Mouse (Mus musculus) midbrain, embryonic 15.5 days (tissue): Measurements from ENCODE around the gene Rab22a. TPM values are rescaled to one million over a fixed set of nuclear protein-coding genes. Genes with fewer than 3 reads are reported as not detected.

Experiments
- ATAC-seq: fragments of 200-750 bp; cut with Nextera tagmentation; replicated peaks from 2 replicates; pipeline ENCODE4 v1.8.0; 2017; ENCODE audit warnings: moderate TSS enrichment
- H3K27ac ChIP-seq: fragments of 300-500 bp; sonication (generic); 2 replicates; pipeline ENCODE4 v1.5.1; 2015; ENCODE audit warnings: mild to moderate bottlenecking, inconsistent platforms
- H3K27me3 ChIP-seq: fragments of 300-500 bp; sonication (generic); replicated peaks from 2 replicates; pipeline ENCODE4 v1.6.1; 2015; ENCODE audit warnings: inconsistent platforms
- H3K36me3 ChIP-seq: fragments of 300-500 bp; sonication (generic); replicated peaks from 2 replicates; pipeline ENCODE4 v1.6.1; 2015; ENCODE audit warnings: inconsistent platforms
- H3K4me1 ChIP-seq: fragments of 300-500 bp; sonication (generic); 2 replicates; pipeline ENCODE4 v1.6.1; 2015; ENCODE audit warnings: inconsistent platforms
- H3K4me2 ChIP-seq: fragments of 300-500 bp; sonication (generic); 2 replicates; pipeline ENCODE4 v1.6.1; 2015; ENCODE audit warnings: inconsistent platforms, mild to moderate bottlenecking, moderate library complexity
- H3K4me3 ChIP-seq: fragments of 300-500 bp; sonication (generic); 2 replicates; pipeline ENCODE4 v1.5.1; 2015; ENCODE audit warnings: mild to moderate bottlenecking, inconsistent platforms
- H3K9ac ChIP-seq: fragments of 300-500 bp; sonication (generic); 2 replicates; pipeline ENCODE4 v1.6.1; 2015; ENCODE audit warnings: mild to moderate bottlenecking, inconsistent platforms
- H3K9me3 ChIP-seq: fragments of 300-500 bp; sonication (generic); 2 replicates; pipeline ENCODE4 v1.6.1; 2016; ENCODE audit warnings: inconsistent platforms
- WGBS: fragments of 180-500 bp; shearing (Covaris S2); methylation state at CpG from one replicate; pipeline ENCODE4 v1.1.7; 2015; ENCODE audit warnings: mixed read lengths; 5-methylcytosine and 5-hydroxymethylcytosine counted together
- polyA plus RNA-seq: library from polyadenylated mRNA; unstranded; fragments of >200 nt; fragmentation: Nextera tagmentation; extraction: Ambion mirVana; gene quantifications from 2 replicates; pipeline ENCODE4 v1.2.1, GENCODE M21; 2015

Gene Rab22a
- polyA plus RNA-seq, 1 experiment from 2014 or later, result 33.8 TPM

GRCm38 (mm10) chr2:173678593-173678992 is 19.0 kb downstream of the Rab22a start:
- Histone ChIP-seq H3K27me3 (no peaks in the 10 kb centered on the region), H3K9ac (no peak overlapping the region), H3K27ac (no peak overlapping the region), H3K36me3 (0 out of 2 replicates have a peak, but pooled peaks cover 6% of the 10 kb centered on the region), H3K9me3 (no peaks in the 10 kb centered on the region), H3K4me3 (no peak overlapping the region), H3K4me2 (no peak overlapping the region), H3K4me1 (0 out of 2 replicates have a peak, but pooled peaks cover 3% of the 10 kb centered on the region)
- ATAC-seq, result no peak
- WGBS, result 93% methylated on average over 2 of the region's 2 CpGs

GRCm38 (mm10) chr2:173679217-173679616 is 19.7 kb downstream of the Rab22a start:
- H3K9me3 ChIP-seq, result no peaks in the 10 kb centered on the region
- no peak overlapping the region for H3K27ac ChIP-seq
- no peaks in the 10 kb centered on the region for H3K27me3 ChIP-seq
- H3K9ac ChIP-seq, result no peak overlapping the region
- no peak for ATAC-seq
- no peak overlapping the region for H3K4me3 ChIP-seq
- H3K4me1 ChIP-seq, result 0 out of 2 replicates have a peak, but pooled peaks cover 3% of the 10 kb centered on the region
- 0 out of 2 replicates have a peak, but pooled peaks cover 5% of the 10 kb centered on the region for H3K36me3 ChIP-seq
- WGBS, result 83% methylated on average over 3 of the region's 3 CpGs
- no peak overlapping the region for H3K4me2 ChIP-seq

- no peaks in the 10 kb centered on the region for H3K27me3 ChIP-seq
- 0 out of 2 replicates have a peak, but pooled peaks cover 2% of the 10 kb centered on the region for H3K36me3 ChIP-seq
- no peaks in the 10 kb centered on the region for H3K9me3 ChIP-seq
- no peak for ATAC-seq
- no peak overlapping the region for H3K4me2 ChIP-seq
- 0 out of 2 replicates have a peak, but pooled peaks cover 3% of the 10 kb centered on the region for H3K4me1 ChIP-seq
- H3K9ac ChIP-seq, result no peak overlapping the region
- WGBS, result 84% methylated on average over 1 of the region's 1 CpGs
- H3K27ac ChIP-seq, result no peak overlapping the region
- no peak overlapping the region for H3K4me3 ChIP-seq
Observed at GRCm38 (mm10) chr2:173680153-173680552, 20.6 kb downstream of the Rab22a start.

GRCm38 (mm10) chr2:173682773-173683172 is 23.2 kb downstream of the Rab22a start:
- H3K9me3 ChIP-seq, result no peaks in the 10 kb centered on the region
- 0 out of 2 replicates have a peak, but pooled peaks cover 2% of the 10 kb centered on the region for H3K36me3 ChIP-seq
- no peak overlapping the region for H3K27ac ChIP-seq
- 0 out of 2 replicates have a peak, but pooled peaks cover 3% of the 10 kb centered on the region for H3K4me1 ChIP-seq
- WGBS, result 53% methylated on average over 10 of the region's 10 CpGs
- no peak overlapping the region for H3K4me3 ChIP-seq
- no peaks in the 10 kb centered on the region for H3K27me3 ChIP-seq
- no peak overlapping the region for H3K4me2 ChIP-seq
- no peak overlapping the region for H3K9ac ChIP-seq
- ATAC-seq, result no peak

- Histone ChIP-seq H3K4me1 (0 out of 2 replicates have a peak, but pooled peaks cover 3% of the 10 kb centered on the region), H3K27ac (no peak overlapping the region), H3K4me2 (no peak overlapping the region), H3K9ac (no peak overlapping the region), H3K4me3 (no peak overlapping the region), H3K9me3 (no peaks in the 10 kb centered on the region), H3K27me3 (no peaks in the 10 kb centered on the region), H3K36me3 (0 out of 2 replicates have a peak, but pooled peaks cover 2% of the 10 kb centered on the region)
- 91% methylated on average over 3 of the region's 3 CpGs for WGBS
- ATAC-seq, result no peak
Observed at GRCm38 (mm10) chr2:173685781-173686361, 26.3 kb downstream of the Rab22a start.

- Histone ChIP-seq H3K9ac (no peak overlapping the region), H3K27me3 (no peaks in the 10 kb centered on the region)
- 84% methylated on average over 5 of the region's 5 CpGs for WGBS
Observed at GRCm38 (mm10) chr2:173687363-173687762, 27.8 kb downstream of the Rab22a start.

GRCm38 (mm10) chr2:173689835-173690234 is 30.3 kb downstream of the Rab22a start:
- H3K4me3 ChIP-seq, result no peak overlapping the region
- no peaks in the 10 kb centered on the region for H3K36me3 ChIP-seq
- H3K4me1 ChIP-seq, result no peaks in the 10 kb centered on the region
- H3K27me3 ChIP-seq, result no peaks in the 10 kb centered on the region
- ATAC-seq, result no peak
- H3K9me3 ChIP-seq, result no peaks in the 10 kb centered on the region
- H3K27ac ChIP-seq, result no peak overlapping the region
- no peak overlapping the region for H3K9ac ChIP-seq
- H3K4me2 ChIP-seq, result no peak overlapping the region

More at GRCm38 (mm10) chr2:173687363-173687762, 27.8 kb downstream of the Rab22a start:
- Histone ChIP-seq H3K9me3 (no peaks in the 10 kb centered on the region), H3K4me2 (no peak overlapping the region), H3K36me3 (0 out of 2 replicates have a peak, but pooled peaks cover 2% of the 10 kb centered on the region), H3K27ac (no peak overlapping the region), H3K4me3 (no peak overlapping the region), H3K4me1 (0 out of 2 replicates have a peak, but pooled peaks cover 3% of the 10 kb centered on the region)
- ATAC-seq, result no peak

- no peak overlapping the region for H3K27ac ChIP-seq
- no peak overlapping the region for H3K4me2 ChIP-seq
- no peaks in the 10 kb centered on the region for H3K4me1 ChIP-seq
- H3K4me3 ChIP-seq, result no peak overlapping the region
- 83% methylated on average over 6 of the region's 6 CpGs for WGBS
- no peak for ATAC-seq
- no peak overlapping the region for H3K9ac ChIP-seq
- no peaks in the 10 kb centered on the region for H3K9me3 ChIP-seq
- H3K27me3 ChIP-seq, result no peaks in the 10 kb centered on the region
- 0 out of 2 replicates have a peak, but pooled peaks cover 3% of the 10 kb centered on the region for H3K36me3 ChIP-seq
Observed at GRCm38 (mm10) chr2:173691748-173692147, 32.2 kb downstream of the Rab22a start.

GRCm38 (mm10) chr2:173692693-173693092 is 33.1 kb downstream of the Rab22a start:
- no peak overlapping the region for H3K4me3 ChIP-seq
- no peak for ATAC-seq
- no peaks in the 10 kb centered on the region for H3K4me1 ChIP-seq
- 0 out of 2 replicates have a peak, but pooled peaks cover 3% of the 10 kb centered on the region for H3K36me3 ChIP-seq
- 76% methylated on average over 2 of the region's 2 CpGs for WGBS
- H3K27me3 ChIP-seq, result no peaks in the 10 kb centered on the region
- H3K27ac ChIP-seq, result no peak overlapping the region
- H3K9me3 ChIP-seq, result no peaks in the 10 kb centered on the region
- H3K4me2 ChIP-seq, result no peak overlapping the region
- H3K9ac ChIP-seq, result no peak overlapping the region

- no peaks in the 10 kb centered on the region for H3K9me3 ChIP-seq
- 94% methylated on average over 3 of the region's 3 CpGs for WGBS
- no peak overlapping the region for H3K27ac ChIP-seq
- no peak overlapping the region for H3K9ac ChIP-seq
- no peak overlapping the region for H3K4me2 ChIP-seq
- no peak for ATAC-seq
- peaks cover 12% of the 10 kb centered on the region; the same call in 1 of the 2 replicates for H3K36me3 ChIP-seq
- no peaks in the 10 kb centered on the region for H3K4me1 ChIP-seq
- H3K4me3 ChIP-seq, result no peak overlapping the region
- H3K27me3 ChIP-seq, result no peaks in the 10 kb centered on the region
Observed at GRCm38 (mm10) chr2:173698850-173699249, 39.3 kb downstream of the Rab22a start.

GRCm38 (mm10) chr2:173702096-173702866 is 42.7 kb downstream of the Rab22a start:
- H3K9me3 ChIP-seq, result no peaks in the 10 kb centered on the region
- no peak for ATAC-seq
- 77% methylated on average over 16 of the region's 16 CpGs for WGBS
- no peak overlapping the region for H3K4me3 ChIP-seq
- no peaks in the 10 kb centered on the region for H3K27me3 ChIP-seq
- H3K4me2 ChIP-seq, result no peak overlapping the region
- peaks cover 9% of the 10 kb centered on the region; the same call in 1 of the 2 replicates for H3K36me3 ChIP-seq
- no peak overlapping the region for H3K9ac ChIP-seq
- no peaks in the 10 kb centered on the region for H3K4me1 ChIP-seq
- H3K27ac ChIP-seq, result no peak overlapping the region

GRCm38 (mm10) chr2:173702867-173703237 is 43.3 kb downstream of the Rab22a start:
- Histone ChIP-seq H3K27ac (no peak overlapping the region), H3K36me3 (peaks cover 9% of the 10 kb centered on the region; the same call in 1 of the 2 replicates), H3K4me3 (no peak overlapping the region), H3K4me2 (no peak overlapping the region), H3K9ac (no peak overlapping the region), H3K9me3 (no peaks in the 10 kb centered on the region), H3K4me1 (no peaks in the 10 kb centered on the region), H3K27me3 (no peaks in the 10 kb centered on the region)
- WGBS, result 89% methylated on average over 12 of the region's 12 CpGs
- no peak for ATAC-seq
